Mouse (Mus musculus): Measurements from ENCODE around the gene Xrcc5. TPM values are rescaled to one million over a fixed set of nuclear protein-coding genes. Genes with fewer than 3 reads are reported as not detected.

Xrcc5 gene
- polyA plus RNA-seq, 1 experiment from 2014 or later = 35.3 TPM

GRCm38 (mm10) chr1:72359462-72359861, 52.2 kb downstream of the Xrcc5 start:
- no peak for ATAC-seq (ENCODE audit: insufficient number of reproducible peaks, low FRiP score, low TSS enrichment, low read depth)
- 67% methylated on average over 2 of the region's 2 CpGs for WGBS

GRCm38 (mm10) chr1:72360809-72361208, 53.6 kb downstream of the Xrcc5 start:
- Histone ChIP-seq H3K4me2 (replicated peaks) (no peak overlapping the region), H3K9me3 (replicated peaks) (no peaks in the 10 kb centered on the region), H3K27ac (replicated peaks) (no peak overlapping the region), H3K4me3 (replicated peaks) (no peak overlapping the region), H3K9ac (no peak overlapping the region), H3K4me1 (no peaks in the 10 kb centered on the region), H3K36me3 (peaks cover 25% of the 10 kb centered on the region), H3K27me3 (no peaks in the 10 kb centered on the region)
- ATAC-seq (ENCODE audit: insufficient number of reproducible peaks, low FRiP score, low TSS enrichment, low read depth) = no peak
- WGBS = 94% methylated on average over 4 of the region's 4 CpGs

More at GRCm38 (mm10) chr1:72359462-72359861, 52.2 kb downstream of the Xrcc5 start:
- H3K4me3 ChIP-seq (replicated peaks) = no peak overlapping the region
- H3K36me3 ChIP-seq = peaks cover 20% of the 10 kb centered on the region
- no peaks in the 10 kb centered on the region for H3K27me3 ChIP-seq
- no peak overlapping the region for H3K4me2 ChIP-seq (replicated peaks)
- no peak overlapping the region for H3K27ac ChIP-seq (replicated peaks)
- no peaks in the 10 kb centered on the region for H3K4me1 ChIP-seq
- H3K9me3 ChIP-seq (replicated peaks) = no peaks in the 10 kb centered on the region
- H3K9ac ChIP-seq = no peak overlapping the region

GRCm38 (mm10) chr1:72364661-72365060, 57.4 kb downstream of the Xrcc5 start:
- no peaks in the 10 kb centered on the region for H3K4me1 ChIP-seq
- no peak for ATAC-seq (ENCODE audit: insufficient number of reproducible peaks, low FRiP score, low TSS enrichment, low read depth)
- no peaks in the 10 kb centered on the region for H3K9me3 ChIP-seq (replicated peaks)
- no peaks in the 10 kb centered on the region for H3K27me3 ChIP-seq
- no peak overlapping the region for H3K4me2 ChIP-seq (replicated peaks)
- WGBS = 86% methylated on average over 8 of the region's 8 CpGs
- peaks cover 20% of the 10 kb centered on the region; the same call in 1 of the 2 replicates for H3K36me3 ChIP-seq
- no peak overlapping the region for H3K27ac ChIP-seq (replicated peaks)
- H3K4me3 ChIP-seq (replicated peaks) = no peak overlapping the region
- H3K9ac ChIP-seq = no peak overlapping the region

GRCm38 (mm10) chr1:72372512-72372911, 65.3 kb downstream of the Xrcc5 start:
- no peak for ATAC-seq (ENCODE audit: insufficient number of reproducible peaks, low FRiP score, low TSS enrichment, low read depth)
- Histone ChIP-seq H3K9me3 (replicated peaks) (no peaks in the 10 kb centered on the region), H3K4me3 (replicated peaks) (no peak overlapping the region), H3K27ac (replicated peaks) (no peak overlapping the region), H3K9ac (no peak overlapping the region), H3K36me3 (0 out of 2 replicates have a peak, but pooled peaks cover 10% of the 10 kb centered on the region), H3K4me2 (replicated peaks) (no peak overlapping the region), H3K27me3 (no peaks in the 10 kb centered on the region), H3K4me1 (no peaks in the 10 kb centered on the region)
- 80% methylated on average over 1 of the region's 1 CpGs for WGBS

- Histone ChIP-seq H3K4me3 (replicated peaks) (no peak overlapping the region), H3K9me3 (replicated peaks) (no peaks in the 10 kb centered on the region), H3K27ac (replicated peaks) (no peak overlapping the region), H3K27me3 (no peaks in the 10 kb centered on the region), H3K4me1 (no peaks in the 10 kb centered on the region), H3K36me3 (0 out of 2 replicates have a peak, but pooled peaks cover 10% of the 10 kb centered on the region), H3K9ac (no peak overlapping the region), H3K4me2 (replicated peaks) (no peak overlapping the region)
- WGBS = 81% methylated on average over 3 of the region's 3 CpGs
- no peak for ATAC-seq (ENCODE audit: insufficient number of reproducible peaks, low FRiP score, low TSS enrichment, low read depth)
These were observed 65.7 kb downstream of the Xrcc5 start for GRCm38 (mm10) chr1:72372913-72373312.

GRCm38 (mm10) chr1:72373648-72374047, 66.4 kb downstream of the Xrcc5 start:
- Histone ChIP-seq H3K27ac (replicated peaks) (no peak overlapping the region), H3K4me1 (no peaks in the 10 kb centered on the region), H3K4me3 (replicated peaks) (no peak overlapping the region), H3K9me3 (replicated peaks) (no peaks in the 10 kb centered on the region), H3K9ac (no peak overlapping the region), H3K27me3 (no peaks in the 10 kb centered on the region), H3K4me2 (replicated peaks) (no peak overlapping the region), H3K36me3 (0 out of 2 replicates have a peak, but pooled peaks cover 5% of the 10 kb centered on the region)
- WGBS = 79% methylated on average over 6 of the region's 6 CpGs
- no peak for ATAC-seq (ENCODE audit: insufficient number of reproducible peaks, low FRiP score, low TSS enrichment, low read depth)

- H3K9me3 ChIP-seq (replicated peaks) = no peaks in the 10 kb centered on the region
- 0 out of 2 replicates have a peak, but pooled peaks cover 5% of the 10 kb centered on the region for H3K36me3 ChIP-seq
- no peak overlapping the region for H3K27ac ChIP-seq (replicated peaks)
- no peak for ATAC-seq (ENCODE audit: insufficient number of reproducible peaks, low FRiP score, low TSS enrichment, low read depth)
- H3K4me3 ChIP-seq (replicated peaks) = no peak overlapping the region
- no peaks in the 10 kb centered on the region for H3K4me1 ChIP-seq
- no peak overlapping the region for H3K9ac ChIP-seq
- no peak overlapping the region for H3K4me2 ChIP-seq (replicated peaks)
- WGBS = 87% methylated on average over 4 of the region's 4 CpGs
- H3K27me3 ChIP-seq = no peaks in the 10 kb centered on the region
These were observed 66.8 kb downstream of the Xrcc5 start for GRCm38 (mm10) chr1:72374049-72374448.

- 79% methylated on average over 4 of the region's 4 CpGs for WGBS
- Histone ChIP-seq H3K4me2 (replicated peaks) (no peak overlapping the region), H3K4me3 (replicated peaks) (no peak overlapping the region), H3K9me3 (replicated peaks) (no peaks in the 10 kb centered on the region), H3K36me3 (no peaks in the 10 kb centered on the region), H3K4me1 (no peaks in the 10 kb centered on the region), H3K27me3 (no peaks in the 10 kb centered on the region), H3K9ac (no peak overlapping the region), H3K27ac (replicated peaks) (no peak overlapping the region)
- no peak for ATAC-seq (ENCODE audit: insufficient number of reproducible peaks, low FRiP score, low TSS enrichment, low read depth)
These were observed 70.9 kb downstream of the Xrcc5 start for GRCm38 (mm10) chr1:72378151-72378550.

GRCm38 (mm10) chr1:72379752-72380353, 72.6 kb downstream of the Xrcc5 start:
- Histone ChIP-seq H3K4me1 (no peaks in the 10 kb centered on the region), H3K9ac (no peak overlapping the region), H3K4me2 (replicated peaks) (no peak overlapping the region), H3K27ac (replicated peaks) (no peak overlapping the region), H3K4me3 (replicated peaks) (no peak overlapping the region), H3K9me3 (replicated peaks) (no peaks in the 10 kb centered on the region), H3K27me3 (no peaks in the 10 kb centered on the region), H3K36me3 (no peaks in the 10 kb centered on the region)
- 80% methylated on average over 11 of the region's 11 CpGs for WGBS
- ATAC-seq (ENCODE audit: insufficient number of reproducible peaks, low FRiP score, low TSS enrichment, low read depth) = no peak

GRCm38 (mm10) chr1:72380544-72380943, 73.3 kb downstream of the Xrcc5 start:
- no peak for ATAC-seq (ENCODE audit: insufficient number of reproducible peaks, low FRiP score, low TSS enrichment, low read depth)
- no peak overlapping the region for H3K4me3 ChIP-seq (replicated peaks)
- WGBS = 98% methylated on average over 3 of the region's 3 CpGs
- no peak overlapping the region for H3K9ac ChIP-seq
- H3K4me1 ChIP-seq = no peaks in the 10 kb centered on the region
- no peak overlapping the region for H3K27ac ChIP-seq (replicated peaks)
- no peaks in the 10 kb centered on the region; the same call in 1 of the 2 replicates for H3K36me3 ChIP-seq
- H3K4me2 ChIP-seq (replicated peaks) = no peak overlapping the region
- H3K9me3 ChIP-seq (replicated peaks) = no peaks in the 10 kb centered on the region
- no peaks in the 10 kb centered on the region for H3K27me3 ChIP-seq

- Histone ChIP-seq H3K27me3 (no peaks in the 10 kb centered on the region), H3K4me2 (replicated peaks) (no peak overlapping the region), H3K36me3 (no peaks in the 10 kb centered on the region; the same call in 1 of the 2 replicates), H3K27ac (replicated peaks) (no peak overlapping the region), H3K9ac (no peak overlapping the region), H3K9me3 (replicated peaks) (no peaks in the 10 kb centered on the region), H3K4me3 (replicated peaks) (no peak overlapping the region), H3K4me1 (no peaks in the 10 kb centered on the region)
- ATAC-seq (ENCODE audit: insufficient number of reproducible peaks, low FRiP score, low TSS enrichment, low read depth) = no peak
- 63% methylated on average over 7 of the region's 7 CpGs for WGBS
These were observed 75.8 kb downstream of the Xrcc5 start for GRCm38 (mm10) chr1:72383056-72383455.

- WGBS = 70% methylated on average over 5 of the region's 5 CpGs
- ATAC-seq (ENCODE audit: insufficient number of reproducible peaks, low FRiP score, low TSS enrichment, low read depth) = no peak
- H3K27ac ChIP-seq (replicated peaks) = no peak overlapping the region
These were observed 76.4 kb downstream of the Xrcc5 start for GRCm38 (mm10) chr1:72383651-72384050.

More at GRCm38 (mm10) chr1:72383651-72384050, 76.4 kb downstream of the Xrcc5 start:
- Histone ChIP-seq H3K36me3 (no peaks in the 10 kb centered on the region; the same call in 1 of the 2 replicates), H3K4me2 (replicated peaks) (no peak overlapping the region), H3K27me3 (no peaks in the 10 kb centered on the region), H3K9ac (no peak overlapping the region), H3K4me3 (replicated peaks) (no peak overlapping the region), H3K9me3 (replicated peaks) (no peaks in the 10 kb centered on the region), H3K4me1 (no peaks in the 10 kb centered on the region)
